Mouse (Mus musculus): Measurements from ENCODE around the gene Dcun1d1.

Gene Dcun1d1

GRCm38 (mm10) chr3:35937345-35937744, at the start of gene Dcun1d1:
TSS of gene Dcun1d1 (minus strand) at chr3:35937445.
- DNase-seq = no peak

- DNase-seq = no peak
Measured at GRCm38 (mm10) chr3:35986266-35986665, 49.0 kb upstream of the Dcun1d1 start.

GRCm38 (mm10) chr3:35973551-35973950, 36.3 kb upstream of the Dcun1d1 start:
- DNase-seq = peak; percentile 40

- no peak for DNase-seq
Measured at GRCm38 (mm10) chr3:35972985-35973384, 35.7 kb upstream of the Dcun1d1 start.

- DNase-seq = no peak
Measured at GRCm38 (mm10) chr3:35971149-35971548, 33.9 kb upstream of the Dcun1d1 start.

GRCm38 (mm10) chr3:35970441-35970840, 33.2 kb upstream of the Dcun1d1 start:
- DNase-seq = peak; percentile 70

- no peak for DNase-seq
Measured at GRCm38 (mm10) chr3:35967366-35967921, 30.2 kb upstream of the Dcun1d1 start.

- no peak for DNase-seq
Measured at GRCm38 (mm10) chr3:35966493-35966892, 29.2 kb upstream of the Dcun1d1 start.

- no peak for DNase-seq
Measured at GRCm38 (mm10) chr3:35964928-35965327, 27.7 kb upstream of the Dcun1d1 start.

- no peak for DNase-seq
Measured at GRCm38 (mm10) chr3:35963921-35964320, 26.7 kb upstream of the Dcun1d1 start.

- DNase-seq = no peak
Measured at GRCm38 (mm10) chr3:35963401-35963800, 26.2 kb upstream of the Dcun1d1 start.

GRCm38 (mm10) chr3:35962967-35963366, 25.7 kb upstream of the Dcun1d1 start:
- DNase-seq = no peak

GRCm38 (mm10) chr3:35957230-35957629, 20.0 kb upstream of the Dcun1d1 start:
- no peak for DNase-seq

GRCm38 (mm10) chr3:35954901-35955575, 17.8 kb upstream of the Dcun1d1 start:
- DNase-seq = no peak

GRCm38 (mm10) chr3:35953816-35954215, 16.6 kb upstream of the Dcun1d1 start:
- no peak for DNase-seq

- no peak for DNase-seq
Measured at GRCm38 (mm10) chr3:35953184-35953583, 15.9 kb upstream of the Dcun1d1 start.

- no peak for DNase-seq
Measured at GRCm38 (mm10) chr3:35948197-35948596, 11.0 kb upstream of the Dcun1d1 start.

GRCm38 (mm10) chr3:35940520-35941135, 3.4 kb upstream of the Dcun1d1 start:
- no peak for DNase-seq

GRCm38 (mm10) chr3:35940047-35940446, 2.8 kb upstream of the Dcun1d1 start:
- no peak for DNase-seq

GRCm38 (mm10) chr3:35933405-35933777, 3.9 kb downstream of the Dcun1d1 start:
- no peak for DNase-seq

- peak; percentile 80 for DNase-seq
Measured at GRCm38 (mm10) chr3:35932735-35933404, 4.4 kb downstream of the Dcun1d1 start.

GRCm38 (mm10) chr3:35931896-35932727, 5.1 kb downstream of the Dcun1d1 start:
- peak; percentile 41 for DNase-seq

GRCm38 (mm10) chr3:35931359-35931758, 5.9 kb downstream of the Dcun1d1 start:
- DNase-seq = peak; percentile 29
